Mouse (Mus musculus): Measurements from ENCODE around the gene AU022252.

AU022252 gene

GRCm38 (mm10) chr4:119246688-119247225 lies 14.2 kb upstream of the AU022252 start:
- in situ Hi-C loops (cut with MboI; ENCODE audit: low pct_unique_long_range_greater_than_20kb in 1 of 2, low sequenced_read_pairs in 2 of 2, unreplicated experiment in 1 of 2) = loop anchor here in 1 of 2 experiments (5.0 kb wide), 1 partner anchor 96 kb away; no protein-coding TSS in a partner anchor

GRCm38 (mm10) chr4:119245961-119246360 lies 13.4 kb upstream of the AU022252 start:
- in situ Hi-C loops (cut with MboI; ENCODE audit: low pct_unique_long_range_greater_than_20kb in 1 of 2, low sequenced_read_pairs in 2 of 2, unreplicated experiment in 1 of 2) = loop anchor here in 1 of 2 experiments (5.0 kb wide), 1 partner anchor 96 kb away; no protein-coding TSS in a partner anchor

- in situ Hi-C loops (cut with MboI; ENCODE audit: low pct_unique_long_range_greater_than_20kb in 1 of 2, low sequenced_read_pairs in 2 of 2, unreplicated experiment in 1 of 2) = loop anchor here in 1 of 2 experiments (5.0 kb wide), 1 partner anchor 97 kb away; no protein-coding TSS in a partner anchor
Measured at GRCm38 (mm10) chr4:119245556-119245955, 13.0 kb upstream of the AU022252 start.

GRCm38 (mm10) chr4:119244468-119245240 lies 12.1 kb upstream of the AU022252 start:
- in situ Hi-C loops (cut with MboI; ENCODE audit: low pct_unique_long_range_greater_than_20kb in 1 of 2, low sequenced_read_pairs in 2 of 2, unreplicated experiment in 1 of 2) = loop anchor here in 1 of 2 experiments (5.0 kb wide), 1 partner anchor 98 kb away; no protein-coding TSS in a partner anchor

GRCm38 (mm10) chr4:119242571-119242970 lies 10.1 kb upstream of the AU022252 start:
- in situ Hi-C loops (cut with MboI; ENCODE audit: low pct_unique_long_range_greater_than_20kb in 1 of 2, low sequenced_read_pairs in 2 of 2, unreplicated experiment in 1 of 2) = no loop called here

GRCm38 (mm10) chr4:119241664-119242063 lies 9.2 kb upstream of the AU022252 start:
- in situ Hi-C loops (cut with MboI; ENCODE audit: low pct_unique_long_range_greater_than_20kb in 1 of 2, low sequenced_read_pairs in 2 of 2, unreplicated experiment in 1 of 2) = no loop called here

- in situ Hi-C loops (cut with MboI; ENCODE audit: low pct_unique_long_range_greater_than_20kb in 1 of 2, low sequenced_read_pairs in 2 of 2, unreplicated experiment in 1 of 2) = no loop called here
Measured at GRCm38 (mm10) chr4:119239181-119239682, 6.7 kb upstream of the AU022252 start.

- in situ Hi-C loops (cut with MboI; ENCODE audit: low pct_unique_long_range_greater_than_20kb in 1 of 2, low sequenced_read_pairs in 2 of 2, unreplicated experiment in 1 of 2) = no loop called here
Measured at GRCm38 (mm10) chr4:119238661-119239060, 6.1 kb upstream of the AU022252 start.

- in situ Hi-C loops (cut with MboI; ENCODE audit: low pct_unique_long_range_greater_than_20kb in 1 of 2, low sequenced_read_pairs in 2 of 2, unreplicated experiment in 1 of 2) = no loop called here
Measured at GRCm38 (mm10) chr4:119234348-119234747, 1.8 kb upstream of the AU022252 start.

GRCm38 (mm10) chr4:119233256-119233901 lies 867 bp upstream of the AU022252 start:
- in situ Hi-C loops (cut with MboI; ENCODE audit: low pct_unique_long_range_greater_than_20kb in 1 of 2, low sequenced_read_pairs in 2 of 2, unreplicated experiment in 1 of 2) = no loop called here

GRCm38 (mm10) chr4:119226751-119227150 lies 5.8 kb downstream of the AU022252 start:
- in situ Hi-C loops (cut with MboI; ENCODE audit: low pct_unique_long_range_greater_than_20kb in 1 of 2, low sequenced_read_pairs in 2 of 2, unreplicated experiment in 1 of 2) = no loop called here

- in situ Hi-C loops (cut with MboI; ENCODE audit: low pct_unique_long_range_greater_than_20kb in 1 of 2, low sequenced_read_pairs in 2 of 2, unreplicated experiment in 1 of 2) = no loop called here
Measured at GRCm38 (mm10) chr4:119225719-119226118, 6.8 kb downstream of the AU022252 start.

GRCm38 (mm10) chr4:119224534-119224933 lies 8.0 kb downstream of the AU022252 start:
- in situ Hi-C loops (cut with MboI; ENCODE audit: low pct_unique_long_range_greater_than_20kb in 1 of 2, low sequenced_read_pairs in 2 of 2, unreplicated experiment in 1 of 2) = no loop called here

- in situ Hi-C loops (cut with MboI; ENCODE audit: low pct_unique_long_range_greater_than_20kb in 1 of 2, low sequenced_read_pairs in 2 of 2, unreplicated experiment in 1 of 2) = no loop called here
Measured at GRCm38 (mm10) chr4:119223696-119224095, 8.8 kb downstream of the AU022252 start.

GRCm38 (mm10) chr4:119218169-119218568 lies 14.3 kb downstream of the AU022252 start, which contains the start of gene Tmem269:
Gene Tmem269, minus strand, starts transcription at chr4:119218217.
- in situ Hi-C loops (cut with MboI; ENCODE audit: low pct_unique_long_range_greater_than_20kb in 1 of 2, low sequenced_read_pairs in 2 of 2, unreplicated experiment in 1 of 2) = no loop called here

- in situ Hi-C loops (cut with MboI; ENCODE audit: low pct_unique_long_range_greater_than_20kb in 1 of 2, low sequenced_read_pairs in 2 of 2, unreplicated experiment in 1 of 2) = no loop called here
Measured at GRCm38 (mm10) chr4:119216667-119217066, 15.8 kb downstream of the AU022252 start.

- in situ Hi-C loops (cut with MboI; ENCODE audit: low pct_unique_long_range_greater_than_20kb in 1 of 2, low sequenced_read_pairs in 2 of 2, unreplicated experiment in 1 of 2) = no loop called here
Measured at GRCm38 (mm10) chr4:119204672-119205071, 27.8 kb downstream of the AU022252 start.

- in situ Hi-C loops (cut with MboI; ENCODE audit: low pct_unique_long_range_greater_than_20kb in 1 of 2, low sequenced_read_pairs in 2 of 2, unreplicated experiment in 1 of 2) = no loop called here
Measured at GRCm38 (mm10) chr4:119198105-119198504, 34.4 kb downstream of the AU022252 start.

Measured in mouse embryonic stem cell (cell line).